Comparison of ENCODE assay signal across 8 mouse cellular contexts in genomic region chr2:10048461-10048860, GRCm38 (mm10). TPM values are rescaled to one million over a fixed set of nuclear protein-coding genes. Genes with fewer than 3 reads are reported as not detected.
DNase-seq lines count a peak whose midpoint lies in the region; ATAC-seq lines count a peak whose summit lies in the region.

Gene Taf3 (minus strand): TSS chr2:10048596.

- peak within 1 kb of the TSS; percentile 49; the same call in 1 of the 2 replicates for H3K27ac ChIP-seq in hindbrain, embryonic 12.5 days

- no peaks in the 10 kb centered on the region for H3K9me3 ChIP-seq in hindbrain, embryonic 12.5 days (replicated peaks)

- DNase-seq in MN1 (ENCODE audit: low spot score) = peak; percentile 89
- DNase-seq in cerebellum, adult 9-10 months = peak; percentile 94
- DNase-seq in frontal cortex, adult 2 months (ENCODE audit: extremely low spot score in 1 of 2, low spot score in 1 of 2) = peak; percentile 80 to 95
- peak; percentile 91 to 93 for DNase-seq in layer of hippocampus, postnatal 14 days (ENCODE audit: low spot score in 2 of 2)
- peak; percentile 94 for DNase-seq in lung, postnatal 14 days
- peak; percentile 74 for DNase-seq in retina, adult 2 months (ENCODE audit: low read depth, low spot score)
- DNase-seq in thymus, postnatal 36 days = peak; percentile 93 to 95

- peak within 1 kb of the TSS; percentile 74 for H3K4me3 ChIP-seq in hindbrain, embryonic 12.5 days

- ATAC-seq in hindbrain, embryonic 12.5 days (ENCODE audit: low FRiP score) = peak; percentile 95

- peaks cover 13% of the 10 kb centered on the region for H3K4me1 ChIP-seq in hindbrain, embryonic 12.5 days

- H3K36me3 ChIP-seq in hindbrain, embryonic 12.5 days = peaks cover 2% of the 10 kb centered on the region

- peak within 1 kb of the TSS; percentile 81 for H3K9ac ChIP-seq in hindbrain, embryonic 12.5 days

- WGBS in hindbrain, embryonic 12.5 days = under 1% methylated on average over 36 of the region's 36 CpGs

- H3K4me2 ChIP-seq in hindbrain, embryonic 12.5 days (replicated peaks) = peak within 1 kb of the TSS; percentile 89

- H3K27me3 ChIP-seq in hindbrain, embryonic 12.5 days = no peaks in the 10 kb centered on the region

RNA-seq across cellular contexts. Expression of gene Taf3, which starts in this region (rescaled TPM):
- 9.9 and 11.3 TPM in 2 replicates for polyA plus RNA-seq in frontal cortex, adult 2 months (2012; rRNA removed)
- 17.3 and 17.6 TPM in 2 replicates for polyA plus RNA-seq in hindbrain, embryonic 12.5 days (2016; fragmentation: Nextera tagmentation; extraction: Ambion mirVana)
- 10 to 100 TPM; 11.8 to 12.9 TPM for total RNA-seq in layer of hippocampus, postnatal 14 days (2021)

Comparison
In these comparisons a context has a peak if more than half of its experiments do, and no peak if none do; other contexts are left out.
1. Peak in every context shown above with its lines: DNase-seq, ATAC-seq, H3K4me3 ChIP-seq and H3K27ac ChIP-seq.